Mouse (Mus musculus): ENCODE measurements at regions not wholly inside any gene's neighbourhood (a gene's known extent, or its start where the extent isn't known, plus 50 kb on each side); places are given as distances from the start of the nearest gene placed in this dataset.

GRCm38 (mm10) chr11:24226755-24227154 is 148.9 kb downstream of the Bcl11a start:
- 14% methylated on average over 3 of the region's 3 CpGs for WGBS (ENCODE audit: insufficient replicate concordance)
- H3K4me2 ChIP-seq: no peak overlapping the region
- no peaks in the 10 kb centered on the region for H3K27me3 ChIP-seq (replicated peaks)
- H3K4me1 ChIP-seq: peaks cover 12% of the 10 kb centered on the region; the same call in 1 of the 2 replicates
- peak; percentile 35; the same call in 1 of the 2 replicates for ATAC-seq
- H3K27ac ChIP-seq: 0 out of 2 replicates have a peak overlapping the region, but pooled peaks have one; percentile 33
- no peak overlapping the region for H3K4me3 ChIP-seq
- no peaks in the 10 kb centered on the region for H3K36me3 ChIP-seq
- H3K9me3 ChIP-seq (replicated peaks): no peaks in the 10 kb centered on the region
- no peak overlapping the region for H3K9ac ChIP-seq

- Histone ChIP-seq H3K4me3 (no peak overlapping the region), H3K4me2 (no peak overlapping the region), H3K4me1 (no peaks in the 10 kb centered on the region), H3K9me3 (replicated peaks) (no peaks in the 10 kb centered on the region), H3K27me3 (replicated peaks) (no peaks in the 10 kb centered on the region), H3K9ac (no peak overlapping the region), H3K36me3 (no peaks in the 10 kb centered on the region), H3K27ac (no peak overlapping the region)
- WGBS (ENCODE audit: insufficient replicate concordance): 68% methylated on average over 11 of the region's 11 CpGs
- no peak for ATAC-seq
Observed at GRCm38 (mm10) chr11:24233376-24233775, 155.5 kb downstream of the Bcl11a start.

- H3K9me3 ChIP-seq (replicated peaks): no peaks in the 10 kb centered on the region
- no peaks in the 10 kb centered on the region for H3K27me3 ChIP-seq (replicated peaks)
- no peaks in the 10 kb centered on the region for H3K36me3 ChIP-seq
- no peak for ATAC-seq
- no peak overlapping the region for H3K4me2 ChIP-seq
- no peaks in the 10 kb centered on the region for H3K4me1 ChIP-seq
- 64% methylated on average over 9 of the region's 9 CpGs for WGBS (ENCODE audit: insufficient replicate concordance)
- H3K4me3 ChIP-seq: no peak overlapping the region
- no peak overlapping the region for H3K9ac ChIP-seq
- H3K27ac ChIP-seq: no peak overlapping the region
Observed at GRCm38 (mm10) chr11:24233821-24234220, 156.0 kb downstream of the Bcl11a start.

GRCm38 (mm10) chr11:24234422-24234821 is 156.6 kb downstream of the Bcl11a start:
- no peaks in the 10 kb centered on the region for H3K9me3 ChIP-seq (replicated peaks)

DNA sequence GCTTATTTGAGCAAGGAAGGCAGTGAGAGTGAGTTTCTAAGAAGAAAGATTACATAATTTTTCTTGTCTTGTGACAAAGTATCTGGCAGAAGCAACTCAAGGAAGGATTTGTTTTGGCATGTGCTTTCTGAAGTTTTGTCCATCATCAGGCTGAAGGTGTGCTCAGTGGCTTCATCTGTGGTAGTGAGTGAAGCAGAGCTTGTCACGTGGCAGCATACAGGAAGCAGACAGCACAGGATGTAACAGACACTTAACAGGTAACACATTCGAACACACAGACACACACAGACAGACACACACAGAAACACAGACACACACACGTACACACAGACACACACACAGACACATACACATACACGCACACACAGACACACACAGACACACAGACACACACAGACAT is 157.5 kb downstream of the Bcl11a start:
- no peak overlapping the region for H3K4me2 ChIP-seq
- no peak overlapping the region for H3K27ac ChIP-seq
- no peak overlapping the region for H3K4me3 ChIP-seq
- no peak overlapping the region for H3K9ac ChIP-seq
- no peaks in the 10 kb centered on the region for H3K4me1 ChIP-seq
- H3K9me3 ChIP-seq (replicated peaks): no peaks in the 10 kb centered on the region
- H3K36me3 ChIP-seq: no peaks in the 10 kb centered on the region
- H3K27me3 ChIP-seq (replicated peaks): no peaks in the 10 kb centered on the region
- 63% methylated on average over 4 of the region's 4 CpGs for WGBS (ENCODE audit: insufficient replicate concordance)
- ATAC-seq: no peak

More at GRCm38 (mm10) chr11:24234422-24234821, 156.6 kb downstream of the Bcl11a start:
- Histone ChIP-seq H3K9ac (no peak overlapping the region), H3K4me1 (no peaks in the 10 kb centered on the region), H3K36me3 (no peaks in the 10 kb centered on the region), H3K4me3 (no peak overlapping the region), H3K27me3 (replicated peaks) (no peaks in the 10 kb centered on the region), H3K27ac (no peak overlapping the region), H3K4me2 (no peak overlapping the region)
- WGBS (ENCODE audit: insufficient replicate concordance): 71% methylated on average over 3 of the region's 3 CpGs
- ATAC-seq: no peak

DNA sequence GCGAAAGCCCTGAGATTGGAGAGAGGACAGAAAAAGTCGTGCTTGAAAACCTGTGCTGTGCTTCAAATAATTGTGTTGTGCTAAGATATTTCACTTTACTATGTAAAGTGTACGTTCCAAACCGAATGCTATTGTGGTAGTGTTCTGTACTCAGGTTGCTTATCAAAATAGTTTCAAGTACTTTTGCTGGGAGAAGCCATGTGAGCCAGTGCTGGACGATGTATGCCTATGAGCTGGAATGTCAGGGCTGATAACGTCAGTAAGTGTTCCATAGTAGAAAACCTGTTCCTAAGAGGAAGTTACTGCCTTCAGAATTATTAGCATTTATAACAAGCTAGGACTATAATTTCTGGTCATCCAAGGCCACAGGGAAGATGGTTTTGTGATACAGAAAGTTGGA is 161.8 kb downstream of the Bcl11a start:
- Histone ChIP-seq H3K4me1 (0 out of 2 replicates have a peak, but pooled peaks cover 5% of the 10 kb centered on the region), H3K36me3 (no peaks in the 10 kb centered on the region), H3K27me3 (replicated peaks) (peaks cover 11% of the 10 kb centered on the region; the same call in 1 of the 2 replicates), H3K4me3 (no peak overlapping the region), H3K9me3 (replicated peaks) (no peaks in the 10 kb centered on the region), H3K27ac (no peak overlapping the region), H3K9ac (no peak overlapping the region), H3K4me2 (no peak overlapping the region)
- WGBS (ENCODE audit: insufficient replicate concordance): 63% methylated on average over 6 of the region's 6 CpGs
- ATAC-seq: no peak

GRCm38 (mm10) chr11:24242096-24242495 is 164.2 kb downstream of the Bcl11a start:
- Histone ChIP-seq H3K9me3 (replicated peaks) (no peaks in the 10 kb centered on the region), H3K36me3 (no peaks in the 10 kb centered on the region), H3K27ac (no peak overlapping the region), H3K27me3 (replicated peaks) (peaks cover 11% of the 10 kb centered on the region; the same call in 1 of the 2 replicates), H3K4me3 (no peak overlapping the region), H3K4me2 (no peak overlapping the region), H3K9ac (no peak overlapping the region), H3K4me1 (0 out of 2 replicates have a peak, but pooled peaks cover 5% of the 10 kb centered on the region)
- no peak for ATAC-seq
- 51% methylated on average over 4 of the region's 4 CpGs for WGBS (ENCODE audit: insufficient replicate concordance)

- no peak for ATAC-seq
- Histone ChIP-seq H3K9me3 (replicated peaks) (no peaks in the 10 kb centered on the region), H3K4me1 (0 out of 2 replicates have a peak, but pooled peaks cover 5% of the 10 kb centered on the region), H3K9ac (no peak overlapping the region), H3K36me3 (no peaks in the 10 kb centered on the region), H3K27me3 (replicated peaks) (peaks cover 11% of the 10 kb centered on the region; the same call in 1 of the 2 replicates), H3K27ac (no peak overlapping the region), H3K4me2 (no peak overlapping the region), H3K4me3 (no peak overlapping the region)
- WGBS (ENCODE audit: insufficient replicate concordance): 8% methylated on average over 2 of the region's 2 CpGs
Observed at GRCm38 (mm10) chr11:24242888-24243287, 165.0 kb downstream of the Bcl11a start.

- Histone ChIP-seq H3K36me3 (no peaks in the 10 kb centered on the region), H3K27ac (no peak overlapping the region), H3K4me3 (no peak overlapping the region), H3K4me2 (no peak overlapping the region), H3K9ac (no peak overlapping the region), H3K9me3 (replicated peaks) (no peaks in the 10 kb centered on the region), H3K27me3 (replicated peaks) (peaks cover 11% of the 10 kb centered on the region; the same call in 1 of the 2 replicates), H3K4me1 (0 out of 2 replicates have a peak, but pooled peaks cover 5% of the 10 kb centered on the region)
- no peak for ATAC-seq
- WGBS (ENCODE audit: insufficient replicate concordance): 66% methylated on average over 4 of the region's 4 CpGs
Observed at GRCm38 (mm10) chr11:24245390-24245789, 167.5 kb downstream of the Bcl11a start.

- H3K9me3 ChIP-seq (replicated peaks): no peaks in the 10 kb centered on the region
- H3K4me1 ChIP-seq: 0 out of 2 replicates have a peak, but pooled peaks cover 5% of the 10 kb centered on the region
- no peak overlapping the region for H3K4me2 ChIP-seq
- WGBS (ENCODE audit: insufficient replicate concordance): 59% methylated on average over 3 of the region's 3 CpGs
- H3K4me3 ChIP-seq: no peak overlapping the region
- H3K27ac ChIP-seq: no peak overlapping the region
- no peak overlapping the region for H3K9ac ChIP-seq
- ATAC-seq: no peak
- H3K36me3 ChIP-seq: no peaks in the 10 kb centered on the region
- peaks cover 11% of the 10 kb centered on the region; the same call in 1 of the 2 replicates for H3K27me3 ChIP-seq (replicated peaks)
Observed at GRCm38 (mm10) chr11:24246314-24246713, 168.5 kb downstream of the Bcl11a start.

DNA sequence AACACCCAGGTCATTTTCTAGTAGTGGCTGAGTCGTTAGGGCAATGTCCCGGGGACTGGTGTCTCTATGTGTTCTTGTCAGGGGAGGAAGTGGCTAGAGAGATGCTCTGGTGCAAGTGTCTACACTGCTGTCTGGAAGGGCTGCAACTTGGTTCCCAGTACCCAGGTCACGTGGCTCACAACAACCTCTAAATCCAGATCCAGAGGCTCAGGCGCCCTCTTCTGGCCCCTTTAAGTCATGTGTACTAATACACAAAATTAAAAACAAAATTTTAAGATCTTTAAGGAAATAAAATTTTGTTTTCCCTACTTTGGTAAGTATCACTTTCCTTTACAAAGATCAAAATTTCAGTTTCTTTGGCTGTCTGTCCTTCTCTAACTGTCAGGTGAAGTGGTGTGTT is 169.4 kb downstream of the Bcl11a start:
- no peak overlapping the region for H3K4me2 ChIP-seq
- no peak overlapping the region for H3K4me3 ChIP-seq
- no peaks in the 10 kb centered on the region for H3K36me3 ChIP-seq
- no peak for ATAC-seq
- whole genome bisulfite sequencing (ENCODE audit: insufficient replicate concordance): 82% methylated on average over 4 of the region's 4 CpGs
- H3K4me1 ChIP-seq: 0 out of 2 replicates have a peak, but pooled peaks cover 5% of the 10 kb centered on the region
- H3K27ac ChIP-seq: no peak overlapping the region
- no peaks in the 10 kb centered on the region for H3K9me3 ChIP-seq (replicated peaks)
- no peak overlapping the region for H3K9ac ChIP-seq
- H3K27me3 ChIP-seq (replicated peaks): peaks cover 8% of the 10 kb centered on the region; the same call in 1 of the 2 replicates

GRCm38 (mm10) chr11:24251516-24251915 is 173.7 kb downstream of the Bcl11a start:
- no peaks in the 10 kb centered on the region for H3K9me3 ChIP-seq (replicated peaks)
- H3K9ac ChIP-seq: 0 out of 2 replicates have a peak overlapping the region, but pooled peaks have one; percentile 8
- no peak overlapping the region for H3K27ac ChIP-seq
- no peak overlapping the region for H3K4me3 ChIP-seq
- H3K4me1 ChIP-seq: no peaks in the 10 kb centered on the region
- 55% methylated on average over 5 of the region's 5 CpGs for WGBS (ENCODE audit: insufficient replicate concordance)
- ATAC-seq: no peak
- H3K4me2 ChIP-seq: no peak overlapping the region
- no peaks in the 10 kb centered on the region; the same call in 1 of the 2 replicates for H3K27me3 ChIP-seq (replicated peaks)
- no peaks in the 10 kb centered on the region for H3K36me3 ChIP-seq

Data from liver, embryonic 12.5 days (tissue).